Comparison of ENCODE assay signal across 8 mouse cellular contexts in the genomic region with DNA sequence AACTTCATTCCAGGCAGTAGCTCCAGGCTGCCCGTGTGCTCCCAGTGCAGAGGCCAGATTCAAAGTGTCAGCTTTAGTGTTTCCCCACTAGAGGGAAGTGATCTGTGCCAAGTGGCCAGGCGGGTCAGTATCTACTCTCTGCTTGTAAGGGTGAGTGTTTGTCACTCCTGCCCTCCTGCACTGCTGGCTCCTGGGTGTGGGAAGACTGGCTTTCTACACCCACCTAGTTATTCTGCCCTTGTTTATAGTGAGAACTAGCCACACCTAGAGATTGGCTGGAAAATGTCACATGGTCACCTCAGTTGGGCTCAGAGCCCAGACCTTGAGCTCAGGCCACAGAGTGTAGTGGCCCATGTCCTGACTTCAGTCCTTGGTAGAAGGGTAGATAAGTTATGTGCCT. TPM values are rescaled to one million over a fixed set of nuclear protein-coding genes. Genes with fewer than 3 reads are reported as not detected.
DNase-seq lines count a peak whose midpoint lies in the region; ATAC-seq and TF ChIP-seq lines count a peak whose summit lies in the region.

No protein-coding gene starts in this region.

- H3K4me3 ChIP-seq in kidney, adult 2 months (ENCODE audit: insufficient read depth, low read depth, low read length), result no peak overlapping the region
- H3K4me3 ChIP-seq in kidney, embryonic 15.5 days (replicated peaks), result no peak overlapping the region
- no peak overlapping the region for H3K4me3 ChIP-seq in heart, embryonic 16.5 days (ENCODE audit: low read length)
- H3K4me3 ChIP-seq in lung, embryonic 14.5 days (ENCODE audit: low read depth, low read length), result peak overlapping the region; percentile 5; the same call in 1 of the 2 replicates

- H3K27me3 ChIP-seq in kidney, adult 2 months (replicated peaks; ENCODE audit: control insufficient read depth, insufficient read depth, low read length), result no peaks in the 10 kb centered on the region
- no peaks in the 10 kb centered on the region for H3K27me3 ChIP-seq in kidney, embryonic 15.5 days
- H3K27me3 ChIP-seq in heart, embryonic 16.5 days (ENCODE audit: control insufficient read depth, insufficient read depth, low read length), result no peaks in the 10 kb centered on the region
- H3K27me3 ChIP-seq in lung, embryonic 14.5 days (ENCODE audit: insufficient read depth, low read length), result no peaks in the 10 kb centered on the region

- peak; percentile 88 for DNase-seq in kidney, adult 2 months
- DNase-seq in adrenal gland, adult 8-10 months, result peak; percentile 47
- peak; percentile 68 for DNase-seq in lung, embryonic 14.5 days
- DNase-seq in spleen, postnatal 4 days (ENCODE audit: low spot score in 2 of 2), result no peak
- no peak for DNase-seq in layer of hippocampus, postnatal 36 days
- DNase-seq in right cerebral cortex, adult 2 months (ENCODE audit: low spot score in 2 of 2), result no peak

- TF ChIP-seq POLR2A in kidney, adult 2 months (IDR thresholded peaks at IDR 0.05; ENCODE audit: low read depth, low read length), result no peak

- H3K9ac ChIP-seq in kidney, embryonic 15.5 days, result no peak overlapping the region
- no peak overlapping the region for H3K9ac ChIP-seq in heart, embryonic 16.5 days (ENCODE audit: low read length)
- no peak overlapping the region for H3K9ac ChIP-seq in lung, embryonic 14.5 days

- H3K4me2 ChIP-seq in kidney, embryonic 15.5 days, result no peak overlapping the region
- H3K4me2 ChIP-seq in heart, embryonic 16.5 days (ENCODE audit: low read depth, low read length), result peak overlapping the region; percentile 90
- peak overlapping the region; percentile 90 for H3K4me2 ChIP-seq in lung, embryonic 14.5 days

- TF ChIP-seq CTCF in kidney, adult 2 months (conservative IDR thresholded peaks at IDR 0.05; ENCODE audit: insufficient read depth, insufficient read length, low read depth, low read length), result peak; percentile 35
- peak; percentile 15; the same call in 1 of the 2 replicates for TF ChIP-seq CTCF in lung, embryonic 14.5 days (IDR thresholded peaks at IDR 0.05; ENCODE audit: low read depth)

- WGBS in kidney, adult 2 months, result 2% methylated on average over 2 of the region's 2 CpGs
- 63% methylated on average over 2 of the region's 2 CpGs for WGBS in kidney, embryonic 15.5 days
- WGBS in heart, embryonic 16.5 days, result 24% methylated on average over 2 of the region's 2 CpGs
- WGBS in lung, embryonic 14.5 days, result 46% methylated on average over 2 of the region's 2 CpGs

- peaks cover 19% of the 10 kb centered on the region for H3K4me1 ChIP-seq in kidney, adult 2 months (ENCODE audit: control insufficient read depth, insufficient read depth, low read length)
- peaks cover 17% of the 10 kb centered on the region for H3K4me1 ChIP-seq in kidney, embryonic 15.5 days
- H3K4me1 ChIP-seq in heart, embryonic 16.5 days (ENCODE audit: control insufficient read depth, insufficient read depth, low read length), result peaks cover 19% of the 10 kb centered on the region
- peaks cover 2% of the 10 kb centered on the region; the same call in 1 of the 2 replicates for H3K4me1 ChIP-seq in lung, embryonic 14.5 days (ENCODE audit: insufficient read depth)

- peak overlapping the region; percentile 17 for H3K27ac ChIP-seq in kidney, adult 2 months (ENCODE audit: insufficient read depth, low read depth, low read length)
- no peak overlapping the region for H3K27ac ChIP-seq in kidney, embryonic 15.5 days
- peak overlapping the region; percentile 83 for H3K27ac ChIP-seq in heart, embryonic 16.5 days (ENCODE audit: low read length)
- no peak overlapping the region for H3K27ac ChIP-seq in lung, embryonic 14.5 days (ENCODE audit: low read depth)

- no peaks in the 10 kb centered on the region for H3K36me3 ChIP-seq in kidney, adult 2 months (ENCODE audit: control insufficient read depth, insufficient read depth, low read length)
- H3K36me3 ChIP-seq in kidney, embryonic 15.5 days, result peaks cover 53% of the 10 kb centered on the region
- peaks cover 24% of the 10 kb centered on the region for H3K36me3 ChIP-seq in heart, embryonic 16.5 days (ENCODE audit: control insufficient read depth, insufficient read depth)
- peaks cover 42% of the 10 kb centered on the region for H3K36me3 ChIP-seq in lung, embryonic 14.5 days (ENCODE audit: insufficient read depth)

- no peaks in the 10 kb centered on the region for H3K9me3 ChIP-seq in kidney, embryonic 15.5 days (replicated peaks)
- H3K9me3 ChIP-seq in heart, embryonic 16.5 days (replicated peaks; ENCODE audit: control insufficient read depth, low read length), result peaks cover 7% of the 10 kb centered on the region; the same call in 1 of the 2 replicates
- no peaks in the 10 kb centered on the region for H3K9me3 ChIP-seq in lung, embryonic 14.5 days (ENCODE audit: low read depth, low read length)

- no peak; the same call in 1 of the 2 replicates for ATAC-seq in kidney, embryonic 15.5 days (replicated peaks; ENCODE audit: low FRiP score)
- ATAC-seq in heart, embryonic 16.5 days (replicated peaks; ENCODE audit: extremely low read depth, insufficient read depth, low FRiP score), result peak; percentile 94
- peak; percentile 52 for ATAC-seq in lung, embryonic 14.5 days (ENCODE audit: insufficient read depth)

RNA-seq across cellular contexts. Expression of a gene that starts 2.5 kb away (rescaled TPM):
- 37.2 and 48.1 TPM in 2 replicates for polyA plus RNA-seq in kidney, adult 2 months (2012; rRNA removed)
- polyA plus RNA-seq in kidney, embryonic 15.5 days (2015; fragmentation: Nextera tagmentation; extraction: Ambion mirVana), result 46.7 and 50.4 TPM in 2 replicates
- 10 to 100 TPM; 55.0 to 65.3 (median 59.1) TPM for total RNA-seq in adrenal gland, adult 8-10 months (2022)
- polyA plus RNA-seq in heart, embryonic 16.5 days (2015; fragmentation: Nextera tagmentation; extraction: Ambion mirVana), result 59.0 and 59.4 TPM in 2 replicates
- 56.9 and 58.4 TPM in 2 replicates for polyA plus RNA-seq in lung, embryonic 14.5 days (2014; fragmentation: Nextera tagmentation; extraction: Ambion mirVana)
- 10 to 100 TPM; 44.4 to 50.3 TPM for total RNA-seq in layer of hippocampus, postnatal 36 days (2021)

RNA-seq across cellular contexts. Expression of a gene that starts 33.5 kb away (rescaled TPM):
- 41.2 and 45.6 TPM in 2 replicates for polyA plus RNA-seq in kidney, adult 2 months (2012; rRNA removed)
- polyA plus RNA-seq in kidney, embryonic 15.5 days (2015; fragmentation: Nextera tagmentation; extraction: Ambion mirVana), result 95.1 and 102 TPM in 2 replicates
- 10 to 100 TPM; 48.9 to 84.1 (median 58.1) TPM for total RNA-seq in adrenal gland, adult 8-10 months (2022)
- 67.4 and 68.6 TPM in 2 replicates for polyA plus RNA-seq in heart, embryonic 16.5 days (2015; fragmentation: Nextera tagmentation; extraction: Ambion mirVana)
- 89.2 and 100 TPM in 2 replicates for polyA plus RNA-seq in lung, embryonic 14.5 days (2014; fragmentation: Nextera tagmentation; extraction: Ambion mirVana)
- 10 to 100 TPM; 49.1 to 61.1 TPM for total RNA-seq in layer of hippocampus, postnatal 36 days (2021)

RNA-seq across cellular contexts. Expression of a gene that starts 55.9 kb away (rescaled TPM):
- 7.3 and 8.2 TPM in 2 replicates for polyA plus RNA-seq in kidney, adult 2 months (2012; rRNA removed)
- 13.1 and 16.2 TPM in 2 replicates for polyA plus RNA-seq in kidney, embryonic 15.5 days (2015; fragmentation: Nextera tagmentation; extraction: Ambion mirVana)
- 10 to 100 TPM; 13.5 to 24.3 (median 15.7) TPM for total RNA-seq in adrenal gland, adult 8-10 months (2022)
- polyA plus RNA-seq in heart, embryonic 16.5 days (2015; fragmentation: Nextera tagmentation; extraction: Ambion mirVana), result 8.1 and 8.2 TPM in 2 replicates
- 6.3 and 7.6 TPM in 2 replicates for polyA plus RNA-seq in lung, embryonic 14.5 days (2014; fragmentation: Nextera tagmentation; extraction: Ambion mirVana)
- 100 to 1,000 TPM; 483 to 524 TPM for total RNA-seq in layer of hippocampus, postnatal 36 days (2021)

Comparison
In these comparisons a context has a peak if more than half of its experiments do, and no peak if none do; other contexts are left out.
1. H3K27ac ChIP-seq: peak in kidney, adult 2 months (single experiment) and heart, embryonic 16.5 days (single experiment); none in kidney, embryonic 15.5 days (single experiment) and lung, embryonic 14.5 days (single experiment).
2. DNase-seq: peak in kidney, adult 2 months (single experiment), adrenal gland, adult 8-10 months (single experiment) and lung, embryonic 14.5 days (single experiment); none in spleen, postnatal 4 days (0 of 2), layer of hippocampus, postnatal 36 days (0 of 2) and right cerebral cortex, adult 2 months (0 of 2).